Mouse (Mus musculus) frontal cortex, postnatal 25 days (tissue): ENCODE data around the gene Eya2.

ENCODE experiments used
- DNase-seq, 2 experiments: peaks; one replicate each; pipeline ENCODE4 v3.0.0; 2022; ENCODE audit warnings: low spot score in 2 of 2

Eya2 gene

GRCm38 (mm10) chr2:165818570-165818969 lies 223.7 kb downstream of the Eya2 start:
- no peak for DNase-seq

- peak; percentile 57 to 67 for DNase-seq
Measured at GRCm38 (mm10) chr2:165818985-165819948, 224.4 kb downstream of the Eya2 start.

GRCm38 (mm10) chr2:165820073-165820472 lies 225.2 kb downstream of the Eya2 start:
- no peak for DNase-seq

GRCm38 (mm10) chr2:165820504-165821095 lies 225.8 kb downstream of the Eya2 start:
- DNase-seq = no peak
